Mouse (Mus musculus): ENCODE measurements at regions not wholly inside any gene's neighbourhood (a gene's known extent, or its start where the extent isn't known, plus 50 kb on each side); places are given as distances from the start of the nearest gene placed in this dataset.
"Not testable (repeated sequence)": the region's sequence is repeated elsewhere in the genome, so short reads cannot be mapped to it uniquely, and the experiment has no call there.

DNA sequence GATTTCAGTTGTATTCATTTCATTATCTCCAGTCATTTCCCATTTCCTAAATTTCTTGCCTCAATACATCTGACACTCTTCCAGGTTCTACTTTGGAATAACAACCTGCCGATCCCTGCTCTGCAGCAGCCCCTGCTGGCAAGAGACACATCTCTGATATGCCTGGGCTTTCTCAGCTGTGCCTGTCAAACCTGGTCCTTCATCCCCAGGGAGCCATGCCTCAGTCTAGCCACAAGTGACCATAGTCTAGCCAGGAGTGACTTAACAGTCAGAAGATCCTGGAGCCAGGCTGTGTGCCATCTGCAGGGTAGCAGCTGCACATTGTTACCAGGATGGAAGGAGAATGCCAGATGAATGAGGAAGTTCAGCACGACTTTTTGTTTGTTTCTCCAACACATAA lies 833.2 kb downstream of the Diaph3 start:
- peak; percentile 19 for DNase-seq

DNA sequence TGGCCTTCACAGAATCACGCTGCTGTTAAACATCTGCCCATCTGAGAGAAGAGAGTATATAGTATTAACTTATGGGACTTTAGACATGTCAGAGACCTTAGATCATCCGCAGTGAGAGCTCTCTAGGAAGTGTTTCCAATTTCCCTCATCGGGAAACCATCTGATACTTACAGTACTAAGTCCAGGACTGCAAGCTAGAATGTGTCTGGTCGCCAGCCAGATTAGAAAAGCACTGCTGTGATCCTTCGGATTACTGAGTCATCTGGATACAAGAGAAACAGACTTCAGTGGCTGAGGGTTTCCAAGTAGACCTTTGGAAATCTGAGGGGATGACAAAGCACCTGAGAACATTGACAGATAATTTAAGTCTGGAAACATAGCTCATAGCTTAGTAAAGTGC lies 839.4 kb downstream of the Diaph3 start:
- no peak for DNase-seq

DNA sequence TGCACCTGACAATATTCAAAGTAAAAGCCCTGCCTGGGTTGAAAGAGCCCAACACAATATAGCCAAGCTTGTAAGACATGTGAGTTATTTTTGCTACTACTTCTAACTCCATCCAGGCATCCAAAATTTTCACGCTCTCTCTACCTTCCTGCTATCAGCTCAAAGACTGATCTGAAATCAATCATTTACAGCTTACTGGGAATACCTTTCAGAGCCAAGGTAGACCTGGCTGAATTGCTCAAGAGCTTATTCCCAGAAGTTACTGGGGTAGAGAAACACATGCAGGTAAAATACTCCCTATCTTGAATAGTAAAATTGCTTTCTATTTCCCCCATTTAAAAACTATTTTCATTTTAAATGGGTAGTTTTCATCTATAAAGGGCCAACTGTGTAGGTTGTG lies 840.2 kb downstream of the Diaph3 start:
- DNase-seq: no peak

DNA sequence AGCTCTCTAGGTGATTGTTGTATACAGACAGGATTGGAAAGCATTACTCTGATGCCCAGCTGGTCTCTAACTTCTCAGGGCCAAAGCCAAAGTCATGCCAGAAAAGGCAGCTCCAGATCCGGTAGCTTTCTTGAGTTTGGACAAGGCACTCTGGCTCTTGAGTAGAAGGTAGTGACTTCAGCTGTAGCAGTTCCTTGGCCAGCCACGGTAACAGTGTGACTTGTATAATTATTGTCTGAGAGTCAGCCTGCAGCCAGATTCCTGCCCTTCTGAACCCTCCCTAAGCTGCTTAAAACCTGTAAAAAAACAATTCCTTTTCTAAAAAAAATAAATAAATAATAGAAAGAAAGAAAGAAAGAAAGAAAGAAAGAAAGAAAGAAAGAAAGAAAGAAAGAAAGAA lies 843.0 kb downstream of the Diaph3 start:
- no peak for DNase-seq

- DNase-seq: not testable (repeated sequence)
Observed at GRCm38 (mm10) chr14:86294606-86295005, 846.4 kb downstream of the Diaph3 start.

GRCm38 (mm10) chr14:86293804-86294203 lies 847.2 kb downstream of the Diaph3 start:
- DNase-seq: no peak

- DNase-seq: peak; percentile 18
Observed at GRCm38 (mm10) chr14:86293371-86293770, 847.7 kb downstream of the Diaph3 start.

- DNase-seq: no peak
Observed at GRCm38 (mm10) chr14:86290556-86290955, 850.5 kb downstream of the Diaph3 start.

GRCm38 (mm10) chr14:86261640-86262230 lies 879.3 kb downstream of the Diaph3 start:
- DNase-seq: no peak

DNA sequence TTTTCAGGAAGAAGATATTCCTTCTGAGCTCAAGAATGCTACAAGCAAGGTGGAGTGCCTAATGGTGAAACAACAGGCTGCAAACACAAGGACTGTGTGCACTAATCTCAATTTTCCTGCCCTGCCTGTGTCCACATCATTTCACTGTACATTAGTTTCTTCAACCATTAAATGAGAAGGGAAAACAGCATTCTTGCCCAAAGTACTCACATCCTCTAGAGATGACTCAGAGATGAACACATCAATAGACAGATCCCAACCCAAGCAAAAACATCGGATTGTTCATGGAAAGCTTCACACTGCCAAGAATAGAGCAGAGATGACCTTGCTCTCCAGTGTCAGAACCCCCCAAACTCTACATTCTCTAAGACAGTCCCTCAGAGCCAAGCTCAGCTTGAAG lies 886.8 kb downstream of the Diaph3 start:
- DNase-seq: peak; percentile 49

DNA sequence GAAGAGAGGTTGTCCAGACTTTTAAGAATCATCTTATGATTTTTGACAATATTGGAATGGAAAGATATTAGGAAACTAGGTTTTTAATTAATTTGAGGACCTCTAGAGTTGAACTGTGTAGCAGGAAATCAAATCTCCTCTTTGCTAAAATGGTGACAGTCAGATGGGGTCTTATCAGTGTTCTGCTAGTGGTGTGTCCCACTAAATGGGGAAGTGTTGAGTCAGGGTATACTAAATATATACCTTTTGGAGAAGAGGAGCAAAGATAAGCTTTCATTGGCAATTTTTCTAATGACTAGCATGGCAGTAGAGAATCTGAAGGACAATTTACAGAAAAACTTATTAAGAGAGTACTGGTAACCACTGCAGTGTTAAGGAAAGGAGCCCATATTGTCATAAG lies 889.4 kb downstream of the Diaph3 start:
- no peak for DNase-seq

- DNase-seq: no peak
Observed at GRCm38 (mm10) chr14:86247686-86248085, 893.3 kb downstream of the Diaph3 start.

GRCm38 (mm10) chr14:86246770-86247169 lies 894.3 kb downstream of the Diaph3 start:
- no peak for DNase-seq

- DNase-seq: no peak
Observed at GRCm38 (mm10) chr14:86243662-86244061, 897.4 kb downstream of the Diaph3 start.

- no peak for DNase-seq
Observed at GRCm38 (mm10) chr14:86242836-86243235, 898.2 kb downstream of the Diaph3 start.

DNA sequence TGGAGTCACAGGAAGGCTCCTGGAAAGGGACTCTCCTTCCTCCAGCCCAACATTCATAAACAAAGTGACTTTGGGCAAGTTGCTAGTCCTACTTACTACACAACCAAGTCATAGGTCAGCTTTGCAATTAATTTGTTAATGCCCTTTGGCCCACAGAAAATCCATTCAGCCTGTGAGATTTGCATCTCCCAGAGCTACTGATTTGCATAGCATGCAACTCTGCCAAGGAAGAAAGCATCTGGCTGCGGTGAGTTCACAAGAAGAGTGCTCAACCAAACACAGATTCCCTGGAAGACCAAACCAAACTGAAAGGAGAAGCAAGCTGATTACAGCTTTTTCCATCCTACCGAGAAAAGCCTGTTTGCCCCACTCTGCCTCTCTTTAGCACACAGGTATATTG lies 901.9 kb downstream of the Diaph3 start:
- no peak for DNase-seq

DNA sequence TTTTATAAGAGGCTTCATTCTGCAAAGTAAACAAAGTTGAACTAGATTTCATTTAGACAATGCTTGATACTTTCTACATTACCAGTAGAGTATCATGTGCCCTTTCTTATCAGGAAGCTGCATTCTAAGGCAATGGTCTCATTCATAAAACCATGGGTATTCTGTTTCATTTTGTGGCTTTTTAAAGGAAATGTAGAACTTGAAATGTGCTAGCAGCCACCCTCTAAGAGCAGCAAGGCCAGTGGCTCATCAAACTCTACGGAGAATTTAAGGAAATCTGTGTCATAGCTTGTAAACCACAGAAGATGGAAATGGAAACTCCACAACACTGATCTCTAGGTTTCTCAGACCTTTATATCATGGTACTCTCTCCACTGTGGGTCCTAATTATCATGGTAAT lies 907.7 kb downstream of the Diaph3 start:
- no peak for DNase-seq

GRCm38 (mm10) chr14:86230609-86231008 lies 910.4 kb downstream of the Diaph3 start:
- no peak for DNase-seq

GRCm38 (mm10) chr14:86229755-86230154 lies 911.3 kb downstream of the Diaph3 start:
- no peak for DNase-seq

GRCm38 (mm10) chr14:86215711-86216110 lies 925.3 kb downstream of the Diaph3 start:
- DNase-seq: no peak

- no peak for DNase-seq
Observed at GRCm38 (mm10) chr14:86211654-86212053, 929.4 kb downstream of the Diaph3 start.

DNA sequence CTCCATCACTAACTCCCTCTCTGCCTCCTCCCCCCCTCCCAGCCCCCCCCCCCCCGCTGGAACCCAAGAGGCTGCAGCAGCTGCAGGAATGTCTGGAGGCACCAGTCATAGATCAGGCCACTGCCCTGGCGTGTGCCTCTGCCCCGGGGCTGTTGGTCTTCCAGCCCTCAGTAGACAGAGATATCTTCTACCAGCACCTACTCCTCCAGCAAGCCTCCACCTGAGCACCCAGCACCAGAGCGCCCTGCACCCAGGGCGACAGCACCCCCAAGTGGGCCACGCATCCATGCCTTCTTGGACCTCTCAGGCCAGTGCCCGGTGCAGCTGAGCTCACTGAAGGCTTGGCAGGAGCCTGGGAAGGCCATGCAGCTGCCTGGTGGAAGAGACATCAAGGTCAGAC lies 936.5 kb downstream of the Diaph3 start:
- DNase-seq: no peak

DNA sequence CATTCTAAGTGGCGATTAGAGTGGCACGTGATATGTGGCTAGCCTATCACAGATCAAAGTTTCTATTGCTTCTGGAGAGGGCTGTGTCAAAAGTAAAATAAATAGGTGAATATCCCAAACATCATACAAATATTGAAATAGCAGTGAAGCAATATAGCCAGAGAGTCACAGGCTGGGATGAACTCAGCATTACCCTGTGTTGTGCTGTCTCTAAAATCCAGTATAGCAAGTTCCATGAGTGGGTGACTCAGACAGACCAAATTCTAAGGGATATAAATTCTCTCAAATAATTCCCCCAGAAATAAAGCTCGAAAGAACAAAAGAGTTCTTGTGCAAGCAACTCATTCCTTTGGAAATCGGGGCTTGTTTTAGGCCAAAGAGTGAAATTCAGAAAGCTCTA lies 943.2 kb downstream of the Diaph3 start:
- no peak for DNase-seq

GRCm38 (mm10) chr14:86184663-86185381 lies 956.2 kb downstream of the Diaph3 start:
- DNase-seq: no peak

DNA sequence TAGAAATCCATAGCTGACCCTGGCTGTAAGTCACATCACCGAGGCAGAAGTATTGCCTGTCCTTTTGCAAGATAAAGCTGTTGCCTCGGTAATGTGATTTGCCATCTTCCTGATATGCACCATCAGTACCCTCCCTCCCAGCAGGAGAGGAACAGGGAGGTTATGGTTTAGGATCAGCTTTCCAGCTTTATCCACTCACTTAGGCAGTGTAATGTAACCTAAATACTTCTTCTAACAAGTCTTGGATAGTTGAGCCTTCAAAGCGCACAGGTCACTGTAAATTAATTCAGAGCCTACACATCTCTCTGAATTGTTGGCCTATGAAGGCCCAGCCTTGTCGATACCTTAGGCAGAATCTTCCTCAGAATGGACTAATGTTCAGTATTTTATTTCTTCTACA lies 962.5 kb downstream of the Diaph3 start:
- no peak for DNase-seq
